In the genomic region with DNA sequence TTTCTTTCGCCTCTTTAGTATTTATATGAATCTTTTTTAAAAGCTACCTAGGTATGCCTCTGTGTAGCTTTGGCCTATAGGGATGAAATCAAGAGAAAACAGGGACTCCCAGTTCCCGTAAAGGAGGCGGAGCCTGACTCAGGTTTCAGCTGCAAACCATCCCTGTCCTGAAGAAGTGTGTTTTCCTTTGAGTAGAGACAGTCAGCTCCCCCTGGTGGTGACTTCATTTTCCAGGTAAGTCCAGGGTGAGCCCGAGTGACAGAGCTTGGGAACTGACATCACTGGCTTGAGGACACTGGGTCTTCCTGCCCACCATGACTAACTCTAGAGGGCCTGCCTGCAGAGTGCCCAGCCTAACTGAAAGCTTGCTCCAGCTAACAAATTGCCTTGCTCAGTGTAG, we compare ENCODE assay signal across 9 mouse cellular contexts. TPM values are rescaled to one million over a fixed set of nuclear protein-coding genes. Genes with fewer than 3 reads are reported as not detected.
DNase-seq lines count a peak whose midpoint lies in the region; ATAC-seq and TF ChIP-seq lines count a peak whose summit lies in the region.
"Had no signal": no experiment of that assay in that cellular context is flagged by ENCODE, and none has a peak within 500 bp of the region (broad histone marks: within the 10 kb centered on the region; RNA-seq: fewer than 3 reads in every experiment).

No protein-coding gene starts in this region.

- WGBS in cerebellum, adult 2 months = 40% methylated on average over 4 of the region's 4 CpGs
- WGBS in lung, embryonic 14.5 days = 30% methylated on average over 4 of the region's 4 CpGs

- TF ChIP-seq POLR2A in MEL (IDR thresholded peaks at IDR 0.05; ENCODE audit: control insufficient read depth in 1 of 2, insufficient read depth in 1 of 2, low read depth in 1 of 2, low read length in 2 of 2, poor library complexity in 1 of 2) = no peak
- no peak for TF ChIP-seq POLR2A in cerebellum, adult 2 months (IDR thresholded peaks at IDR 0.05; ENCODE audit: borderline replicate concordance, insufficient read depth, low read length)

- H3K27me3 ChIP-seq in MEL (ENCODE audit: control insufficient read depth in 1 of 2, insufficient read depth in 2 of 2, low read length in 2 of 2) = no peaks in the 10 kb centered on the region
- H3K27me3 ChIP-seq in cerebellum, adult 2 months (ENCODE audit: control insufficient read depth, insufficient read depth, low read length) = no peaks in the 10 kb centered on the region
- no peaks in the 10 kb centered on the region for H3K27me3 ChIP-seq in lung, embryonic 14.5 days (ENCODE audit: insufficient read depth, low read length)
- H3K27me3 ChIP-seq: liver, embryonic 13.5 days had no signal

- no peaks in the 10 kb centered on the region for H3K9me3 ChIP-seq in MEL (replicated peaks; ENCODE audit: insufficient read depth, low read length)
- no peaks in the 10 kb centered on the region for H3K9me3 ChIP-seq in lung, embryonic 14.5 days (ENCODE audit: low read depth, low read length)
- H3K9me3 ChIP-seq: liver, embryonic 13.5 days had no signal

- H3K36me3 ChIP-seq in MEL (ENCODE audit: control insufficient read depth in 1 of 2, insufficient read depth in 2 of 2, low read length in 2 of 2) = no peaks in the 10 kb centered on the region; a peak in 1 of 4 replicates
- H3K36me3 ChIP-seq in lung, embryonic 14.5 days (ENCODE audit: insufficient read depth) = no peaks in the 10 kb centered on the region
- H3K36me3 ChIP-seq: liver, embryonic 13.5 days had no signal

- no peaks in the 10 kb centered on the region for H3K79me2 ChIP-seq in MEL (ENCODE audit: control insufficient read depth, insufficient read depth, low read length, poor library complexity)

- peak; percentile 54; the same call in 1 of the 2 replicates for ATAC-seq in lung, embryonic 14.5 days (ENCODE audit: insufficient read depth)

- peak; percentile 67 for DNase-seq in gastrocnemius, adult 18-20 months (ENCODE audit: low spot score)
- no peak for DNase-seq in gastrocnemius, postnatal 25 days
- peak; percentile 78 for DNase-seq in MEL (ENCODE audit: low read depth, low spot score)
- DNase-seq in cerebellum, adult 2 months = peak; percentile 50 to 63
- peak; percentile 31 to 46 for DNase-seq in frontal cortex, postnatal 25 days (ENCODE audit: low spot score in 2 of 2)
- DNase-seq in kidney, postnatal 10 days = peak; percentile 71
- peak; percentile 76 for DNase-seq in lung, embryonic 14.5 days
- peak; percentile 50 to 67 for DNase-seq in right cerebral cortex, postnatal 10 days (ENCODE audit: low spot score in 2 of 2)
- DNase-seq: liver, embryonic 13.5 days had no signal

- H3K27ac ChIP-seq in MEL (ENCODE audit: control insufficient read depth, low read depth, low read length) = no peak overlapping the region
- no peak overlapping the region for H3K27ac ChIP-seq in cerebellum, adult 2 months (ENCODE audit: insufficient read depth, low read length)
- H3K27ac ChIP-seq in lung, embryonic 14.5 days (ENCODE audit: low read depth) = no peak overlapping the region
- H3K27ac ChIP-seq: liver, embryonic 13.5 days had no signal

- peaks cover 0 to 8% of the 10 kb centered on the region in 2 experiments; a peak in 1 of 4 replicates for H3K4me1 ChIP-seq in MEL (ENCODE audit: control insufficient read depth in 1 of 2, insufficient read depth in 2 of 2, low read length in 2 of 2)
- no peaks in the 10 kb centered on the region for H3K4me1 ChIP-seq in cerebellum, adult 2 months (ENCODE audit: control insufficient read depth, insufficient read depth, low read length)
- H3K4me1 ChIP-seq in lung, embryonic 14.5 days (ENCODE audit: insufficient read depth) = no peaks in the 10 kb centered on the region

- no peak overlapping the region for H3K4me2 ChIP-seq in lung, embryonic 14.5 days
- H3K4me2 ChIP-seq: liver, embryonic 13.5 days had no signal

- no peak for TF ChIP-seq EP300 in MEL (IDR thresholded peaks at IDR 0.05; ENCODE audit: low read depth in 1 of 2, low read length in 2 of 2)

- no peak overlapping the region for H3K9ac ChIP-seq in MEL (ENCODE audit: control insufficient read depth, low read depth, low read length, poor library complexity, severe bottlenecking)
- no peak overlapping the region for H3K9ac ChIP-seq in lung, embryonic 14.5 days
- H3K9ac ChIP-seq: liver, embryonic 13.5 days had no signal

- peak; percentile 38 for TF ChIP-seq RAD21 in MEL (IDR thresholded peaks at IDR 0.05; ENCODE audit: low read depth, low read length)

- no peak overlapping the region for H3K4me3 ChIP-seq in MEL (ENCODE audit: control insufficient read depth in 1 of 2, insufficient read depth in 1 of 2, low read depth in 2 of 2, low read length in 2 of 2)
- H3K4me3 ChIP-seq in cerebellum, adult 2 months (replicated peaks; ENCODE audit: insufficient read depth, low read depth, low read length) = no peak overlapping the region
- H3K4me3 ChIP-seq in lung, embryonic 14.5 days (ENCODE audit: low read depth, low read length) = no peak overlapping the region
- H3K4me3 ChIP-seq: liver, embryonic 13.5 days had no signal

- TF ChIP-seq CTCF in MEL (IDR thresholded peaks at IDR 0.05 in 2 of 3, conservative IDR thresholded peaks at IDR 0.05 in 1 of 3; ENCODE audit: control insufficient read depth in 1 of 3, insufficient read depth in 1 of 3, low read depth in 2 of 3, low read length in 3 of 3, poor library complexity in 1 of 3, severe bottlenecking in 1 of 3) = peak; percentile 56 to 75 (median 73)
- TF ChIP-seq CTCF in cerebellum, adult 2 months (IDR thresholded peaks at IDR 0.05; ENCODE audit: borderline replicate concordance, insufficient read depth, low read depth, low read length) = peak; percentile 67
- peak; percentile 74 for TF ChIP-seq CTCF in lung, embryonic 14.5 days (IDR thresholded peaks at IDR 0.05; ENCODE audit: low read depth)

TF ChIP-seq in MEL, 35 proteins besides CTCF, POLR2A, EP300 and RAD21:
- TF ChIP-seq SMC3 (IDR thresholded peaks at IDR 0.05; ENCODE audit: low read depth, low read length) (peak; percentile 52), POLR2AphosphoS5 (IDR thresholded peaks at IDR 0.05; ENCODE audit: borderline replicate concordance, low read depth, low read length) (no peak), ZC3H11A (IDR thresholded peaks at IDR 0.05; ENCODE audit: low read depth, low read length) (peak; percentile 9; the same call in 1 of the 2 replicates)

RNA-seq across cellular contexts. Expression of gene Arl11, which starts 7.3 kb away (rescaled TPM):
- under 1 TPM; 0.16 to 0.24 TPM for total RNA-seq in gastrocnemius, adult 18-20 months (2021)
- under 1 TPM; 0.23 to 0.48 TPM for total RNA-seq in gastrocnemius, postnatal 25 days (2021)
- 0.12 and 0.16 TPM in 2 replicates for total RNA-seq in MEL (2012; rRNA removed)
- under 1 TPM in 1 of 2 experiments, not detected in 1; 0.68 TPM for polyA plus RNA-seq in MEL (2012; ENCODE audit: insufficient read depth in 1 of 2, insufficient read length in 2 of 2, low read depth in 1 of 2, low replicate concordance in 2 of 2, missing spikeins in 1 of 2)
- polyA plus RNA-seq in cerebellum, adult 2 months (2012; rRNA removed) = 0.74 and 0.75 TPM in 2 replicates
- polyA plus RNA-seq in lung, embryonic 14.5 days (2014; fragmentation: Nextera tagmentation; extraction: Ambion mirVana) = 0.43 and 0.78 TPM in 2 replicates

RNA-seq across cellular contexts. Expression of gene Ebpl, which starts 43.4 kb away (rescaled TPM):
- total RNA-seq in gastrocnemius, adult 18-20 months (2021) = 1 to 10 TPM; 1.1 to 1.3 TPM
- total RNA-seq in gastrocnemius, postnatal 25 days (2021) = 1 to 10 TPM in 1 of 2 experiments, under 1 TPM in 1; 0.84 to 1.4 TPM
- 1.0 and 1.2 TPM in 2 replicates for total RNA-seq in MEL (2012; rRNA removed)
- 10 to 100 TPM in 1 of 2 experiments, 1 to 10 TPM in 1; 3.4 to 14.3 TPM for polyA plus RNA-seq in MEL (2012; ENCODE audit: insufficient read depth in 1 of 2, insufficient read length in 2 of 2, low read depth in 1 of 2, low replicate concordance in 2 of 2, missing spikeins in 1 of 2)
- polyA plus RNA-seq in cerebellum, adult 2 months (2012; rRNA removed) = 5.1 and 5.5 TPM in 2 replicates
- 8.8 and 9.4 TPM in 2 replicates for polyA plus RNA-seq in lung, embryonic 14.5 days (2014; fragmentation: Nextera tagmentation; extraction: Ambion mirVana)

RNA-seq across cellular contexts. Expression of gene Sgcg, which starts 58.6 kb away (rescaled TPM):
- total RNA-seq in gastrocnemius, adult 18-20 months (2021) = 100 to 1,000 TPM; 119 to 130 TPM
- total RNA-seq in gastrocnemius, postnatal 25 days (2021) = 100 to 1,000 TPM; 142 to 155 TPM
- not detected in 2 replicates for total RNA-seq in MEL (2012; rRNA removed)
- polyA plus RNA-seq in MEL (2012; ENCODE audit: insufficient read depth in 1 of 2, insufficient read length in 2 of 2, low read depth in 1 of 2, low replicate concordance in 2 of 2, missing spikeins in 1 of 2) = not detected
- polyA plus RNA-seq in cerebellum, adult 2 months (2012; rRNA removed) = 1.1 and 1.4 TPM in 2 replicates
- 0.45 and 1.2 TPM in 2 replicates for polyA plus RNA-seq in lung, embryonic 14.5 days (2014; fragmentation: Nextera tagmentation; extraction: Ambion mirVana)

Comparison
In these comparisons a context has a peak if more than half of its experiments do, and no peak if none do; other contexts are left out.
1. RNA of gene Sgcg, which starts 58.6 kb away (total RNA-seq): 142 to 155 TPM in gastrocnemius, postnatal 25 days and 119 to 130 TPM in gastrocnemius, adult 18-20 months; not detected in MEL; every median in the first group is over 100 times any median in the second.
2. Peak in every context shown above with its lines, with median percentiles within 50 percentile points of each other: CTCF ChIP-seq.